Comparison of ENCODE assay signal across 29 mouse cellular contexts in the genomic region with DNA sequence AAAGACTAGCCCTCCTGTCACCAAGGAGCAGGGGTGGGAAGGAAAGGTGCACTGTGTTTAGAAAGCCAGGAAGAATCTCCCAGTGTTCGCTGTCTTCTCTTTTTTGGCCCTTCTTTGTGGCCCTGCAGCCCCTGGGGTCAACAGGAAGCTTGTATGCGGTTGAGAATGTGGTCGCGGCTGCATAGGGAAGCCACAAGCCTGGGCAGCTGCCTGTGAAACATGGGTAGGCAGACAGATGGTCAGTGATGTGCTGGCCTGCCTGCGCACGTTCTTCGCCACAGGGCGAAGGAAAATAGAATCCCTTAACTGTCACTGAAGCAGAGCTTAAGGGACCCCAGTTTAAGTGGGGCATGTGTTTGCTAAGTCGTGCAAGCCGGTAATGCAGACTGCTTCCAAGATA. TPM values are rescaled to one million over a fixed set of nuclear protein-coding genes. Genes with fewer than 3 reads are reported as not detected.
DNase-seq lines count a peak whose midpoint lies in the region; ATAC-seq lines count a peak whose summit lies in the region.
"Had no signal": no experiment of that assay in that cellular context is flagged by ENCODE, and none has a peak within 500 bp of the region (broad histone marks: within the 10 kb centered on the region; RNA-seq: fewer than 3 reads in every experiment).

No protein-coding gene starts in this region.

- H3K4me2 ChIP-seq in intestine, embryonic 16.5 days (ENCODE audit: low read depth, low read length): no peak overlapping the region
- H3K4me2 ChIP-seq: forebrain, embryonic 13.5 days; heart, embryonic 12.5 days; heart, embryonic 15.5 days; hindbrain, embryonic 13.5 days had no signal

- peaks cover 13% of the 10 kb centered on the region for H3K4me1 ChIP-seq in embryonic facial prominence, embryonic 10.5 days
- H3K4me1 ChIP-seq in megakaryocyte, embryonic 14.5 days: peaks cover 96% of the 10 kb centered on the region
- no peaks in the 10 kb centered on the region for H3K4me1 ChIP-seq in intestine, embryonic 16.5 days (ENCODE audit: control insufficient read depth, insufficient read depth, low read length)
- peaks cover 11% of the 10 kb centered on the region; the same call in 1 of the 2 replicates for H3K4me1 ChIP-seq in midbrain, embryonic 10.5 days
- no peaks in the 10 kb centered on the region for H3K4me1 ChIP-seq in limb, embryonic 10.5 days
- H3K4me1 ChIP-seq: heart, embryonic 15.5 days had no signal

- no peak overlapping the region for H3K4me3 ChIP-seq in embryonic facial prominence, embryonic 10.5 days
- peak overlapping the region; percentile 72 for H3K4me3 ChIP-seq in megakaryocyte, embryonic 14.5 days (replicated peaks)
- no peak overlapping the region for H3K4me3 ChIP-seq in intestine, embryonic 16.5 days (ENCODE audit: low read length)
- no peak overlapping the region for H3K4me3 ChIP-seq in midbrain, embryonic 10.5 days
- H3K4me3 ChIP-seq in limb, embryonic 10.5 days: no peak overlapping the region
- H3K4me3 ChIP-seq: forebrain, embryonic 10.5 days; forebrain, embryonic 13.5 days; heart, embryonic 12.5 days; heart, embryonic 15.5 days; hindbrain, embryonic 10.5 days; hindbrain, embryonic 13.5 days had no signal

- H3K27ac ChIP-seq in embryonic facial prominence, embryonic 10.5 days (replicated peaks): peak overlapping the region; percentile 44; the same call in 1 of the 2 replicates
- H3K27ac ChIP-seq in intestine, embryonic 16.5 days (ENCODE audit: low read length): no peak overlapping the region
- no peak overlapping the region; the same call in 1 of the 2 replicates for H3K27ac ChIP-seq in midbrain, embryonic 10.5 days (replicated peaks)
- no peak overlapping the region for H3K27ac ChIP-seq in limb, embryonic 10.5 days
- H3K27ac ChIP-seq: forebrain, embryonic 13.5 days; heart, embryonic 15.5 days; hindbrain, embryonic 13.5 days had no signal

- H3K9ac ChIP-seq in intestine, embryonic 16.5 days (ENCODE audit: low read depth, low read length): no peak overlapping the region
- H3K9ac ChIP-seq: forebrain, embryonic 13.5 days; heart, embryonic 12.5 days; heart, embryonic 15.5 days; hindbrain, embryonic 13.5 days had no signal

- ATAC-seq in intestine, embryonic 16.5 days: no peak
- ATAC-seq: forebrain, embryonic 13.5 days; forebrain, embryonic 16.5 days; hindbrain, embryonic 16.5 days had no signal

- H3K27me3 ChIP-seq in embryonic facial prominence, embryonic 10.5 days (replicated peaks; ENCODE audit: low read depth, poor library complexity, severe bottlenecking): no peaks in the 10 kb centered on the region
- no peaks in the 10 kb centered on the region for H3K27me3 ChIP-seq in megakaryocyte, embryonic 14.5 days (replicated peaks)
- H3K27me3 ChIP-seq in intestine, embryonic 16.5 days (replicated peaks; ENCODE audit: control insufficient read depth, insufficient read depth, low read length): no peaks in the 10 kb centered on the region
- no peaks in the 10 kb centered on the region for H3K27me3 ChIP-seq in midbrain, embryonic 10.5 days (ENCODE audit: low read depth, poor library complexity, severe bottlenecking)
- H3K27me3 ChIP-seq in limb, embryonic 10.5 days (ENCODE audit: low read depth, poor library complexity, severe bottlenecking): no peaks in the 10 kb centered on the region
- H3K27me3 ChIP-seq: CH12.LX; forebrain, embryonic 13.5 days; heart, embryonic 12.5 days; heart, embryonic 15.5 days; hindbrain, embryonic 13.5 days had no signal

- H3K9me3 ChIP-seq in embryonic facial prominence, embryonic 10.5 days: peaks cover 4% of the 10 kb centered on the region; the same call in 1 of the 2 replicates
- peaks cover 4% of the 10 kb centered on the region; the same call in 1 of the 2 replicates for H3K9me3 ChIP-seq in megakaryocyte, embryonic 14.5 days
- H3K9me3 ChIP-seq in intestine, embryonic 16.5 days (ENCODE audit: control insufficient read depth, low read length): no peaks in the 10 kb centered on the region
- H3K9me3 ChIP-seq in midbrain, embryonic 10.5 days (replicated peaks): no peaks in the 10 kb centered on the region
- no peaks in the 10 kb centered on the region for H3K9me3 ChIP-seq in limb, embryonic 10.5 days (replicated peaks)
- H3K9me3 ChIP-seq: forebrain, embryonic 13.5 days; heart, embryonic 15.5 days; hindbrain, embryonic 13.5 days had no signal

- DNase-seq in cerebellum, postnatal 10 days: peak; percentile 20 to 36
- DNase-seq in cerebellum, adult 11-12 months: no peak
- DNase-seq in 416B (ENCODE audit: low read depth): peak; percentile 94
- DNase-seq in embryonic facial prominence, embryonic 10.5 days (ENCODE audit: low spot score): peak; percentile 16
- DNase-seq in midbrain, embryonic 10.5 days (ENCODE audit: low spot score): no peak
- DNase-seq in limb, embryonic 10.5 days (ENCODE audit: low spot score): no peak
- DNase-seq: adrenal gland, adult 2 months; adrenal gland, postnatal 14 days; B cell, adult 2 months; cerebellum, adult 18-20 months; cerebellum, adult 9-10 months; cerebellum, postnatal 25 days; embryo, embryonic 11 days; gastrocnemius, postnatal 10 days; gastrocnemius, postnatal 36 days; heart, adult 11 months; heart, postnatal 10 days; heart, postnatal 36 days had no signal

- H3K36me3 ChIP-seq in embryonic facial prominence, embryonic 10.5 days (replicated peaks): peaks cover 10% of the 10 kb centered on the region
- H3K36me3 ChIP-seq in megakaryocyte, embryonic 14.5 days (replicated peaks; ENCODE audit: low read length): peaks cover 94% of the 10 kb centered on the region
- H3K36me3 ChIP-seq in intestine, embryonic 16.5 days (ENCODE audit: control insufficient read depth, insufficient read depth, low read length): peaks cover 6% of the 10 kb centered on the region; the same call in 1 of the 2 replicates
- peaks cover 11% of the 10 kb centered on the region for H3K36me3 ChIP-seq in midbrain, embryonic 10.5 days
- peaks cover 10% of the 10 kb centered on the region for H3K36me3 ChIP-seq in limb, embryonic 10.5 days

- 76% methylated on average over 10 of the region's 10 CpGs for WGBS in embryonic facial prominence, embryonic 10.5 days
- 87% methylated on average over 10 of the region's 10 CpGs for WGBS in intestine, embryonic 16.5 days
- WGBS in midbrain, embryonic 10.5 days: 89% methylated on average over 10 of the region's 10 CpGs
- WGBS in limb, embryonic 10.5 days: 84% methylated on average over 10 of the region's 10 CpGs

RNA-seq across cellular contexts. Expression of a gene that starts 56.5 kb away (rescaled TPM):
- 27.0 TPM in 2 replicates for polyA plus RNA-seq in embryonic facial prominence, embryonic 10.5 days (2016; fragmentation: Nextera tagmentation; extraction: Ambion mirVana)
- polyA plus RNA-seq in megakaryocyte, embryonic 14.5 days (2012; ENCODE audit: insufficient read depth, low replicate concordance): 68.2 and 87.1 TPM in 2 replicates
- polyA plus RNA-seq in intestine, embryonic 16.5 days (2015; fragmentation: Nextera tagmentation; extraction: Ambion mirVana): 26.6 and 27.6 TPM in 2 replicates
- polyA plus RNA-seq in midbrain, embryonic 10.5 days (2016; fragmentation: Nextera tagmentation; extraction: Ambion mirVana): 27.3 and 27.6 TPM in 2 replicates
- 25.8 and 28.2 TPM in 2 replicates for polyA plus RNA-seq in limb, embryonic 10.5 days (2016; fragmentation: Nextera tagmentation; extraction: Ambion mirVana)

Comparison
In these comparisons a context has a peak if more than half of its experiments do, and no peak if none do; other contexts are left out.
1. DNase-seq: peak in cerebellum, postnatal 10 days (2 of 2), 416B (single experiment) and embryonic facial prominence, embryonic 10.5 days (single experiment); none in cerebellum, adult 11-12 months (single experiment), midbrain, embryonic 10.5 days (single experiment) and limb, embryonic 10.5 days (single experiment).